Mouse (Mus musculus) lung, adult 2 months (tissue): Measurements from ENCODE around the gene Klhl26.

ENCODE experiments used
- CTCF ChIP-seq: fragments of 200-500 bp; IDR thresholded peaks from 2 replicates; pipeline ENCODE4 v1.5.1; 2011; ENCODE audit warnings: mild to moderate bottlenecking, low read length, control low read depth; ENCODE audit not compliant: insufficient read depth
- POLR2A ChIP-seq: fragments of 200-500 bp; IDR thresholded peaks from 2 replicates; pipeline ENCODE4 v1.6.1; 2011; ENCODE audit warnings: low read depth, mild to moderate bottlenecking, control low read depth, low read length, borderline replicate concordance; ENCODE audit errors: extremely low read depth

- TF ChIP-seq CTCF (no peak), POLR2A (no peak)
These were observed 67.3 kb downstream of the Klhl26 start for GRCm38 (mm10) chr8:70409455-70409871.
